Mouse (Mus musculus) hindbrain, postnatal 0 days (tissue): ENCODE results near the gene Zfp618. TPM values are rescaled to one million over a fixed set of nuclear protein-coding genes. Genes with fewer than 3 reads are reported as not detected.
A peak's percentile ranks its signal among the peaks of the same experiment; 100 is the strongest.

Experiments
- ATAC-seq: fragments of 200-750 bp; cut with Nextera tagmentation; 2 replicates; pipeline ENCODE4 v1.8.0; 2017; ENCODE audit warnings: mild to moderate bottlenecking, moderate TSS enrichment, moderate library complexity
- DNase-seq: peaks from one replicate; pipeline ENCODE4 v3.0.0-alpha.2; 2015; ENCODE audit warnings: low spot score
- H3K27ac ChIP-seq: fragments of 300-500 bp; sonication (generic); 2 replicates; pipeline ENCODE4 v1.5.1; 2014; ENCODE audit warnings: mild to moderate bottlenecking
- H3K27me3 ChIP-seq: fragments of 300-500 bp; sonication (generic); 2 replicates; pipeline ENCODE4 v1.6.1; 2014; ENCODE audit warnings: low read length, mixed read lengths; ENCODE audit not compliant: insufficient read depth
- H3K36me3 ChIP-seq: fragments of 300-500 bp; sonication (generic); 2 replicates; pipeline ENCODE4 v1.6.1; 2014; ENCODE audit warnings: low read length, mixed read lengths; ENCODE audit not compliant: insufficient read depth
- H3K4me1 ChIP-seq: fragments of 300-500 bp; sonication (generic); 2 replicates; pipeline ENCODE4 v1.6.1; 2014; ENCODE audit warnings: antibody characterized with exemption, low read length, mixed read lengths; ENCODE audit not compliant: insufficient read depth
- H3K4me2 ChIP-seq: fragments of 300-500 bp; sonication (generic); 2 replicates; pipeline ENCODE4 v1.6.1; 2014; ENCODE audit warnings: low read depth, mild to moderate bottlenecking, low read length, moderate library complexity, mixed read lengths
- H3K4me3 ChIP-seq: fragments of 300-500 bp; sonication (generic); 2 replicates; pipeline ENCODE4 v1.5.1; 2014; ENCODE audit warnings: low read length
- H3K9ac ChIP-seq: fragments of 300-500 bp; sonication (generic); replicated peaks from 2 replicates; pipeline ENCODE4 v1.6.1; 2014; ENCODE audit warnings: mild to moderate bottlenecking, low read length, moderate library complexity, mixed read lengths
- H3K9me3 ChIP-seq: fragments of 300-500 bp; sonication (generic); 2 replicates; pipeline ENCODE4 v1.6.1; 2016; ENCODE audit warnings: low read length, mixed read lengths
- CTCF ChIP-seq: IDR thresholded peaks from 2 replicates; pipeline ENCODE4 v1.5.1; 2016; ENCODE audit warnings: antibody characterized with exemption, control low read depth, low read depth
- WGBS: fragments of 180-500 bp; shearing (Covaris S2); extraction: QIAGEN DNeasy Blood & Tissue Kit; methylation state at CpG from one replicate; pipeline ENCODE4 v1.1.7; 2014; 5-methylcytosine and 5-hydroxymethylcytosine counted together
- polyA plus RNA-seq: library from polyadenylated mRNA; unstranded; fragments of >200 nt; fragmentation: Nextera tagmentation; extraction: Ambion mirVana; gene quantifications from 2 replicates; pipeline ENCODE4 v1.2.1, GENCODE M21; 2015
- total RNA-seq: library from RNA; depleted of rRNA; stranded (reverse); fragments of >200 nt; gene quantifications from 2 replicates; pipeline ENCODE4 v1.2.3, GENCODE M21; 2014

Gene Zfp618
- total and polyA plus RNA-seq, 2 experiments from 2014 or later = 16.2 to 26.8 TPM

DNA sequence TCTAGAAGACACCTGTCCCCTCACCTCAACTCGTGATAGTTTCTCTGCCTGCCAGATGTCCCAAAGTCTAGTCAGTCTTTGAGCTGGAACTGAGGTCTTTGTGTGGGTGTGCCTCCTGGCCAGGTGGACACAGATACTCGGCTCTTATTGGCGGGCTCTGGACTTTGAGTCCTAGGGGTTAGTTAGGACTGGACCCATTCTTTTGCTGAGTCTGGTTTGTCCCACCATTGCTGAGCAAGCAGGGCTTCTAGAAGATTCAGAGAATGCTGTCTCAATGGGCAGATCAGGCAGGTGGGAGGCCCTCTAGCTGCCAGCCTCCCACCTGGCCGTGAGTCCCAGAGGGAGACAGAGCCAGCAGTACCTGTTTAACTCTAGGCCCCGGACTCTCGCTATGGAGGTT, 12.1 kb downstream of the Zfp618 start:
- Histone ChIP-seq H3K4me3 (no peak overlapping the region), H3K4me2 (no peak overlapping the region), H3K36me3 (no peaks in the 10 kb centered on the region), H3K27ac (no peak overlapping the region), H3K4me1 (peaks cover 7% of the 10 kb centered on the region; the same call in 1 of the 2 replicates), H3K27me3 (no peaks in the 10 kb centered on the region), H3K9ac (no peak overlapping the region), H3K9me3 (no peaks in the 10 kb centered on the region)
- no peak for DNase-seq
- no peak for ATAC-seq
- WGBS = 82% methylated on average over 6 of the region's 6 CpGs
- no peak for TF ChIP-seq CTCF

DNA sequence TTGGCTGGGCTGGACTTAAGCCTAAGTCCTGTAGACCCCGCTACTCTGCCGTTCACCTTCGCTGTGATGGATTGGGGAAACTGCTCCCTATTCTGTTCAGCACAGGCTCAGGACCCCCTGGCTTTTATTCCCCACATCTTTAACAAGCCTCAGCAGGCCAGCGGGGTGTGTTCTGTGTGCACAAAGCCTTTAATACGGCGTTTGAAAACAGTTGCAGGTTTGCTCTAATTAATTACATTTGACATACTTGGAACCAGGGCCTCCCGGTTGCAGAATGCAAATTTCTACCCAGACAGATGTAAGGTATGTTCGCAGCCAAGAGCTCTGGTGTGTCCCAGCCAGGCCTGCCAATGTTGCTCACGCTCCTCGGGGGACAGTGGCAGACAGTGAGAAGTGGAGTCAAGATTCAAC, 13.1 kb downstream of the Zfp618 start:
- H3K9me3 ChIP-seq = no peaks in the 10 kb centered on the region
- 16% methylated on average over 10 of the region's 10 CpGs for WGBS
- H3K27me3 ChIP-seq = no peaks in the 10 kb centered on the region
- H3K4me3 ChIP-seq = no peak overlapping the region
- H3K4me2 ChIP-seq = no peak overlapping the region
- no peak for TF ChIP-seq CTCF
- H3K36me3 ChIP-seq = no peaks in the 10 kb centered on the region
- peak; percentile 72 for DNase-seq
- H3K9ac ChIP-seq = no peak overlapping the region
- H3K4me1 ChIP-seq = peaks cover 4% of the 10 kb centered on the region; the same call in 1 of the 2 replicates
- no peak overlapping the region for H3K27ac ChIP-seq
- peak; percentile 80 for ATAC-seq

DNA sequence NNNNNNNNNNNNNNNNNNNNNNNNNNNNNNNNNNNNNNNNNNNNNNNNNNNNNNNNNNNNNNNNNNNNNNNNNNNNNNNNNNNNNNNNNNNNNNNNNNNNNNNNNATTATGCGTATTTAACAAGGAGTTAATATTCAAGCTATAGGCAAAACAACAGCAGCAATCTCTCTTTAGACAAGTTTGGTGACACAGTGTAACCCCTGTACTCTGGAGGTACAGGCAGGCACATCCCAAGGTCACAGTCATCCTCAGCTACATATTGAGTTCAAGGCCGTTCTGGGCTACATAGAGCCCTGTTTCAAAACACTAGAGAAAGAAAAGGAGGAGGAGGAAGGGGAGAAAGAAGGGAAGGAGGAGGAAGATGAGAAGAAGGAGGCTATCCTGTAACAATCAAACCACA, 16.2 kb downstream of the Zfp618 start:
- DNase-seq (no peak), ATAC-seq (no peak)
- H3K36me3 ChIP-seq = no peaks in the 10 kb centered on the region
- no peak overlapping the region for H3K4me3 ChIP-seq
- peaks cover 4% of the 10 kb centered on the region; the same call in 1 of the 2 replicates for H3K4me1 ChIP-seq
- no peaks in the 10 kb centered on the region for H3K27me3 ChIP-seq
- no peak overlapping the region for H3K9ac ChIP-seq
- H3K4me2 ChIP-seq = no peak overlapping the region
- H3K27ac ChIP-seq = no peak overlapping the region
- no peaks in the 10 kb centered on the region for H3K9me3 ChIP-seq
- 94% methylated on average over 2 of the region's 2 CpGs for WGBS
- TF ChIP-seq CTCF = no peak

DNA sequence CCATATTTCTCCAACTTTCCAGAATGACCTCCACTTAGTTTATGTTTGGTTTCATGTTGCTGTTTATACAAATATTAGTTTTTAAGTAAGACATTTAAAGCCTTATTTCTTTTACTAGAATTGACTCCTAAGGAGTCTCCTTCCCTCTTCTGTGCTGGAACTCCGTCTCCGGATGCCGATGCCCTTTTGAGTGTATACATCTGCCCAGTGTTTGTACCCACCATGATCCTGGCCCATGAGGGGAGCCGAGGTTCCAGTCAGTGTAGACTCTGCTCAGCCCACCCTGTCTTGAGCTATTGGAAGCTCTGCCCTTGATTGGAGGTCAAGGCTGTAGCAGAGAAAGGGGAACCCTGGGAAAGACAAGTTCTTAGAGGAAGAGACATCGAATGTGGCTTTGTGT, 18.2 kb downstream of the Zfp618 start:
- no peak overlapping the region for H3K4me2 ChIP-seq
- no peaks in the 10 kb centered on the region for H3K9me3 ChIP-seq
- peaks cover 4% of the 10 kb centered on the region; the same call in 1 of the 2 replicates for H3K4me1 ChIP-seq
- no peak for DNase-seq
- no peak overlapping the region for H3K27ac ChIP-seq
- H3K9ac ChIP-seq = no peak overlapping the region
- TF ChIP-seq CTCF = no peak
- 96% methylated on average over 5 of the region's 5 CpGs for WGBS
- ATAC-seq = no peak
- no peaks in the 10 kb centered on the region for H3K27me3 ChIP-seq
- H3K4me3 ChIP-seq = no peak overlapping the region
- no peaks in the 10 kb centered on the region for H3K36me3 ChIP-seq

DNA sequence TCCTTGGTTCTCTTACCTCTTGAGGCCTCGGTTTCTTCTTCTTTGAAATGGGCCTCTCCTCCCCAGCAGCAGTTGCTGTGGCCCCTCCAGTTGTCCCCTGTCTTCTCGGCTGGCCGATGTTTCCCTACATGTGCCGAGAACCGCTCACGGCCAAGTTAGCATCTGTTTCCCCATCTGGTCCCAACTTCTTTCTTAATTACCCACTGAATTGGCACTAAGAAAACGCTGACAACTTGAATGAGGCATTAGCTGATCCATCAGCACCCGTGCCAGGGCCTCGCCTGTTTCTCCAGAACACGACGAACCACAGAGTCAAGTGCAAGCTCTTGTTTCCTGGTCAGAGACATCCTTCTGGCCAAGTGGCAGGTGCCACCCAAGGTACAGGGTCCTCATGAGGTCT, 26.0 kb downstream of the Zfp618 start:
- Histone ChIP-seq H3K36me3 (no peaks in the 10 kb centered on the region), H3K4me1 (no peaks in the 10 kb centered on the region), H3K27me3 (no peaks in the 10 kb centered on the region), H3K27ac (no peak overlapping the region), H3K9ac (no peak overlapping the region), H3K4me3 (no peak overlapping the region), H3K4me2 (no peak overlapping the region), H3K9me3 (no peaks in the 10 kb centered on the region)
- ATAC-seq (no peak), DNase-seq (peak; percentile 29)
- no peak for TF ChIP-seq CTCF
- WGBS = 46% methylated on average over 11 of the region's 11 CpGs

- no peaks in the 10 kb centered on the region for H3K36me3 ChIP-seq
- H3K9ac ChIP-seq = no peak overlapping the region
- no peak for TF ChIP-seq CTCF
- no peak for ATAC-seq
- WGBS = 55% methylated on average over 2 of the region's 2 CpGs
- no peak overlapping the region for H3K4me2 ChIP-seq
- H3K4me3 ChIP-seq = no peak overlapping the region
- no peaks in the 10 kb centered on the region for H3K9me3 ChIP-seq
- no peak overlapping the region for H3K27ac ChIP-seq
- no peaks in the 10 kb centered on the region for H3K4me1 ChIP-seq
- DNase-seq = no peak
- H3K27me3 ChIP-seq = no peaks in the 10 kb centered on the region
Measured at GRCm38 (mm10) chr4:62993190-62993589, 27.8 kb downstream of the Zfp618 start.

- Histone ChIP-seq H3K4me3 (no peak overlapping the region), H3K27ac (no peak overlapping the region), H3K9ac (no peak overlapping the region), H3K36me3 (no peaks in the 10 kb centered on the region), H3K4me2 (no peak overlapping the region), H3K27me3 (no peaks in the 10 kb centered on the region), H3K9me3 (no peaks in the 10 kb centered on the region), H3K4me1 (peaks cover 6% of the 10 kb centered on the region; the same call in 1 of the 2 replicates)
- no peak for TF ChIP-seq CTCF
- WGBS = 83% methylated on average over 6 of the region's 6 CpGs
- DNase-seq (no peak), ATAC-seq (no peak)
Measured at GRCm38 (mm10) chr4:62997606-62998005, 32.2 kb downstream of the Zfp618 start.
